Mouse (Mus musculus): Measurements from ENCODE around the gene Trim31.

DNA sequence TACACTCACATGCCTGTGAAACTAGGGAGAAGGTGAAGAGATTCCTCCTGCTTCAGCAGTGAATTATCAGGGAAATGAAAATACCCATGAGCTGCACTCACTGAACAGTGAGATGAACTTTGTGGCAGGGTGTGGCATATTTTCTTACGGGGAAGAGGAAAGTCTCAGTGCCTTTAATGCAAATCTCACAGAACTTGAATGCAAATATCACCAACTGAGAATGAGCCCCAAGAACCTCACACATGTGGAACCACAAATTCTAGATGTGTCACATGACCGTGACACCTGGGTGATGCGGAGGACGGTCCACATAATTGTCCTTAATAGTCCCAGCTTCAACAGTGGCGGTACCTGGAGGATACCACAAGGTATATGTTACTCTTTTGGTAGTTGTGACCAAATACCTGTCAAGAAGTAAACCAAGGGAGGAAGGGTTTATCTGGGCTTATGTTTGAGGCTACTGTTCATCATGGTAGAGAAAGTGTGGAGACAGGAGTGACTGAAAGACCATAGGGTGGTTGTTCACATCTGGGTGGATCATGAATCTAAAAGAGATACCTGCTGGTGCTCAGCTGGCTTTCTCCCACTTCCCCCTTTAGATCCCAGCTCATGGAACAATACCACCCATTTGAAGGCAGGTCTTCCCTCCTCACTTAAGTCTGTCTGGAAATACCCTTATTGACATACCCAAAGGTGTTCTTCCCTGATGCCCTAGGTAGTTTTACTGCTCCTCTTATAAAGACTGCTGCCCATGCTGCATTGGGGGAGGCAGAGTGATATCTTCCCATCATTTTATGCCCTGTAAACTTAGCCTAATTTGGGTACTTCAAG is 7.6 kb upstream of the Trim31 start, which contains the start of gene Trim40:
- no peak for TF ChIP-seq CTCF (IDR thresholded peaks at IDR 0.05; ENCODE audit: low read depth)
- no peak for TF ChIP-seq EP300 (IDR thresholded peaks at IDR 0.05; ENCODE audit: low read depth)

Data from liver, embryonic 14.5 days (tissue).